Mouse (Mus musculus): ENCODE data around the gene Cygb.
"Not testable (repeated sequence)": the region's sequence is repeated elsewhere in the genome, so short reads cannot be mapped to it uniquely, and the experiment has no call there.

The Cygb gene

DNA sequence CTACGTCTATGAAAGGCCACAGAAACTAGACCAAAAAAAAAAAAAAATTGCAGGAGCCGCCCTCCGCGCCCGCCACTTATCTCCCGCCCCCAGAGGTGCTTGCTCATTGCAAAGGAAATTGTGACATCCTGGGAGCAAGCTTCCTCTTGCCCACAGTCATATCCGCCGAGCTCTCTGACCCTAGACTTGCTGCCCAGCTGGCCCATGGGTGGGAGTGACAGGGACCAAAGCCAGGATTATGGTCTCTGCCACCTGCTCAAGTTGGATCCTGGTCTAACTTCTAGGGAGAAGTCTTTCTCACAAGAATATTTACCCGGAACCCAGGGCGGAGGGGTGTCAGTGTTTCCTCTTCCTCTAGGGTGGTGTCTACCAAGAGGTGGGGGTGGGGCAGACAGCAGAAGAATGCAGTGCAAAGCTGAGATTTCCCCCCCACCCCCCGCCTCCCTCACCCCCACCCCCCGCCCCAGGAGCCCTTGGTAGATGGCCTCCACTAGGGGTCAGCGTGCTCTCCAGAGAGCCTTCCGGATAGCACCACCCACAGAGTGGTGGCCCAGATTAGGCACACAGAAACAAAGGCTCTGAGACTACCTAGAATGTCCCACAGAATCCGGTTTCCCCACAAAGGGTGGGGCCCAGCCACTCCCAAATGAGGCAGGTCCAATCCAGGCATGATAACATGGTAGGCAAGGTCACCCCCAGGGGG, 38.2 kb downstream of the Cygb start:
- no peak for DNase-seq (ENCODE audit: low spot score in 2 of 2)

DNA sequence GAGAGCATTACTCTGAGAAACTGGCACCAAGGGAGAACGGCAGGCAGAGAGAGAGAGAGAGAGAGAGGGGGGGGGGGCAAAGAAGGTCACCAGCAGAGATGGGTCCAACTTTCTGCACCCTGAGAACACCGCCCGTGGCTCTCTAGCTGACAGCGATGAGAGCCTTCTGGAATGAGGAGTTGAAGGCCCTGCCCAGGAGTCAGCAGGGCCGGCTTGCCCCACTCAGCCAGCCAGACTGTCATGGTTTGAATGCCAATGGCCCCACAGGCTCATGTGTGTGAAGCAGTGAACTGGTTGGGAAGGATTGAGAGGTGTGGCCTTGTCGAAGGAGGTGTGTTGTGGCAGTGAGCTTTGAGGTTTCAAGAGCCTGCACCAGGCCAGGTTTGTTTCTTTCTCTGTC, 40.9 kb downstream of the Cygb start:
- DNase-seq (ENCODE audit: low spot score in 2 of 2): no peak

DNA sequence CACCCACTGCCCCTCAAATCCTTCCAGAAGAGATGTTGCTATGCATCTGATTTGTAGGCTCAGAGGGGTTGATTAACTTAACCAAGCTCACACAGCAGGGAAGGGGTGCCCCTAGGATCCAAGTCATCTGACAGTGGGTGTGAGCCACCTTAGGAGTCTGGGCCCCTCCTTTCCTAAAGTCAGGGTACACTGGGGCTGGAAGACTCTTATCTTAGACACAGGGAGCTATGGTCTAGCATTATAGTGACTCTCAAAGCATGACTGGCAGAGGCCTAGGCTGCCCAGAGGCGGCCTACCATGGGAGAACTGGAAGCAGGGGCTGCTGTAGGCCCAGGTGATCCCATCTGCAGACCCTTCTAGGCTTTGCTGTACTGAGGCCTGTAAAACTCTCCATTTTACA, 41.6 kb downstream of the Cygb start:
- DNase-seq (ENCODE audit: low spot score in 2 of 2): no peak

DNA sequence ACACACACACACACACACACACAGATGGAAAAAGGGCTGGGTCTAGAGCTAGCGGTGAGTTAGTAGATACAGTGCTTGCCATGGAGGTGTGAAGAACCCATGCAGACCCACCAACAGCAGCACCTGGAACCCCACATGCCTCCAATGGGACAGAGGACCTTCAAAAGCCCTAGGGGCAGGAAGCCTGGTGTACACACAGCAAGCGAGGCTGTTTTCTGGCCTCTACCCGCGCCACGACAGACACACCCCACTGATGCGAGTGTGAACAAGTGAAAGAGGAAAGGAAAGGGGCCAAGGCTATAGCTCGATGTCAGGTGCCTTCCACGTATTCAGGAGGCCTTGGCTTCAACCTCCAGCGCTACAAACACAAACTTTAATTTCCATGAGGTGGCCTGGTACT, 42.2 kb downstream of the Cygb start:
- no peak for DNase-seq (ENCODE audit: low spot score in 2 of 2)

DNA sequence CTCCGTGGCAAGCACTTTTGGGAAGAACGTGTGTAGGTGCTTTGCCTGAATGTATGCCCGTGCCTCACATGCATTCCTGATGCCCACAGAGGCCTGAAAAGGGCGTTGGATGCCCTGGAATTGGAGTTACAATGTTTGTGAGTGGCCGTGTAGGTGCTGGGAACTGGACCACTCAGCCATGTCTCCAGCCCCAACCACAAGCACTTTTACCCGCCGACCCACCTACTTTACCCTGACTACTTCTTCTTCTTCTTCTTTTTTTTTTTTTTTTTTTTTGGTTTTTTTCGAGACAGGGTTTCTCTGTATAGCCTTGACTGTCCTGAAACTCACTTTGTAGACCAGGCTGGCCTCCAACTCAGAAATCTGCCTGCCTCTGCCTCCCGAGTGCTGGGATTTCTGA, 42.9 kb downstream of the Cygb start:
- DNase-seq (ENCODE audit: low spot score in 2 of 2): not testable (repeated sequence)

DNA sequence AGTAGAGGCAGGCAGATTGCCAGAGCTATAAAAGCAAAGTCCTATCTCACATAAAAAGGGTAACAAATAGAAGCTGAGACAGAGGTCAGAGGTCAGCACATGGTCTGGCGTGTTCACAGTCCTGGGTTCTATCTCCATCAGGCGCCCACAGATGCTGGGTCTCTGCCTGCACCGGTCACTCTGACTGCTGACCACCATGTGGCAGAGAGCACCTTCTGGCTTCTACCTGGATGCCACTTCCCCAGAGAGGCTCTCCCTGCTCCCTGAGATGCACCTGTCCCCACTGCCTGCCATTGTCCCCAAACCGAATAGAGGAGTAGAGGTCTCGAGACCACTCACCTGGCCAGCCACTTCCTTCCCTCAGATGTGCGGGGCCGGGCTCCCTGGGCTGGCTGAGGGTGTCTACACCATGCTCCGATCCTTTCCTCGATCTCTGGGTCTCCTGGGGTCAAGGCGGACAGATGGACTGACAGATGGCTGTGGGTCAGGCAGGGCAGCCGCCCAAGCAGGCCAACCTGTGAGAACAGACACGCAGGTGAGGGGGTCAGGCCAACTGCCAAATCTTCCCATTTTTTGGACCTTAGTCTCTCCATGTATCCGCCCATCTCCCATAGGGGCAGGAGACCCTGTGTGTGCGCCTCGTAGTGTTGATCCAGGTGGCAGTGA, 44.0 kb downstream of the Cygb start:
- DNase-seq (ENCODE audit: low spot score in 2 of 2): no peak

DNA sequence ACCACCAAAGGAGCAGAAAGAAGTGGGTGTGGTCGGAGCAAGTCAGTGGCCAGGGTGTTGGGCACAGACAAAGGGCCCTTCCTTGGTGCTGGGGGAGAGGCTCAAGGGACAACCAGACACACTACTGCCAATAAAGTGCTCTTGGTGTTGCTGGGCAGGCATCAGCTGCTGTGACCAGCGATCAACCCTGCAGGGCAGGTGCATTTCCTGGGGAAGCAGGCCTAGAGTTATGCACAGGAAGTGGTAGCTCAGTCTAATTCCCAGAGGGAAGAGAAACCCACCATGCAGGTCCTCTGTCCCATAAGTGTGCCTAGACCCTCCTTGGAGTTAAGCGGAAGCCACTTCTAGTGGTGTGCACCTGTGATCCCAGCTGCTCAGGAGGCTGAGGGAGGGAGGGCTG, 46.4 kb downstream of the Cygb start:
- no peak for DNase-seq (ENCODE audit: low spot score in 2 of 2)

DNA sequence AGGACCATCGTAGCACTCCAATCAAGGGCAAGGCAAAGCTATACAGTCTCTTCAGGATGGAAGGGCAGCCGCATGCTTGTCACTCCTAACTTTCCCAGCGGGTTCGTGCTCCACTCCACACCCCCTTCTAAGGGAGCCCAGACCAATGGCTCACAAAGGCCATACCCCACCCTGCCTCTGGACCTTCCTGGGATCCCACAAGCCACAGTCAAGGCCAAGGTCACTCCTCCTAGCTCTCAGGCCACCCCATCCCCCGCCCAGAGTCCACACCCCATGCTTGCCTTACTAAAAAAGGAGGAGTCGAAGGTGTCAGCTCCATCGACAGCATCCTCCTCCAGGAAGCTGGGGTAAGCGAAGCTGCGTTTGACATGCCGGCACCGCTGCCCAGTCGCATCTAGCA, 50.0 kb downstream of the Cygb start:
- no peak for DNase-seq (ENCODE audit: low spot score in 2 of 2)

DNA sequence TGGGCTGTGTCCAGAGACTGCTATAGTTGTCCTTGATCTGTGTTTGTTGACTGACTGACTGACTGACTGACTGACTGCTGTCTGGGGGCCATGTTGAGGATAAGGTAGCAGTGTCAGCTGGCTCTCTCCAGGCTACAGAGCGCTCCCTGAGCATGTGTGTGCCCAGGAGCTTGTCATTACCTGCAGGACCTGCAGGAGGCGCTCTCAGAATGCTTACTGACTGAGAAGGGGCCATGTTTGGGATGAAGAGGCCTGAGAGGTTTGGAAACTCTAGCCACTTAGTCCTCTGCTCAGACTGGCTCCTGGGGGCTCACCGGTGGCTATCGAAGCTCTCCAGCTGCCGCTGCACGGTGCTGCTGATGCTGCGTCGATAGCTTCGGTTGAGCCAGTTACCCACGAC, 50.8 kb downstream of the Cygb start:
- no peak for DNase-seq (ENCODE audit: low spot score in 2 of 2)

DNA sequence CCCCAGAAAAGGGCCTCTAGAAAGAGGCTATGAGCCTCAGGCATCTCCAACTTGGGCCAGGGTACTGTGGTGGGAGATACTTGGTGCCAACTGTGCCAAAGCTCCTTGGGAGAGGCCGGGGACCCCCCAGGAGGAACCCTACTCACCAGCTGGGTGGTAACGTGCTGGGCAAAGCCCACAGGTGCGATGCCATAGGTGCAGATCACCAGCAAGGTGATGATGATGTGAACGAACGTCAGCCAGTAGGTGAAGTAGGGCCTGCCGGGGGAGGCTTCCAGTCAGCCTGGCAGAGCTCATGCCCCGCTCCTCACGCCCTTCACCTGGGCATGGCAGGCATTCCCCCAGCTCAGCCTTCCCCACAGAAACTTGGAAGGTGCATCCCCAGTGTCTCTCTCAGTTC, 52.1 kb downstream of the Cygb start:
- DNase-seq (ENCODE audit: low spot score in 2 of 2): no peak

DNA sequence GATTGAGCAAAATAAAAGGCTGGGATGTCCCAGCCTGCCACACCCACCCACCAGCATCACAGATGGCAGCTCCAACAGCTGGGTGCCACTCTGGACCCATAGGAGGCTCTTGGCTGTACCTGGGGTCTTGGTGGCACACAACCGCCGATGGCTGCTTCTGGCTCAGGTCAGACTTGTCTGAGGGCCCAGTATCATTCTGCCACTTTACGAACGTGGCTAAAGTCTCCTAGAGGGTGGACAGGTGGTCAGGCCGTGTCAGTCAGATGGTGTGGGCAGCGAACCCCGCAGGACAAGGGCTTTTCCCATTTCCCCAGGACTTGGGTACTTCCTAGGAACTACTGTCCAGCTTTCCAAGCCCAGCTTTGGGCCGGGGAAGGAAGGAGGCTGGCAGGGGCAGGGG, 52.9 kb downstream of the Cygb start:
- DNase-seq (ENCODE audit: low spot score in 2 of 2): no peak

DNA sequence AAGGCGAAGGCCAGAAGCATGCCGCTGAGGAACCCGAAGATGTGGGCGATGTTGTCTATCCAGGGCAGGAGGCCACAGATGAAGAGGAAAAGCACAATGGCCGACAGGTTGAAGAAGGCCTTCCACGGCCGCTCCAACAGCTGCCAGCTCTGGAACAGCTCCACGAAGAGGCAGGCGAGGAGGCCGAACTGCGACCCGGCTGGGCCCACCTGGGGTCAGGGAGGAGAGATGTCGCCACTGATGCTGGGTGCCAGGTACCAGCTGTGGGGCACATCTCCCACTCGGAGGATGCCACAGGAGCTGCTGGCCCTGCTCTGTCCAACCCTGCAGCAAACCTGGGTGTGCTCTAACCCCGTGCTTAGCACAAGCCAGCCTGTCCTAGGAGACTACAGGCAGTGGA, 54.9 kb downstream of the Cygb start:
- no peak for DNase-seq (ENCODE audit: low spot score in 2 of 2)

DNA sequence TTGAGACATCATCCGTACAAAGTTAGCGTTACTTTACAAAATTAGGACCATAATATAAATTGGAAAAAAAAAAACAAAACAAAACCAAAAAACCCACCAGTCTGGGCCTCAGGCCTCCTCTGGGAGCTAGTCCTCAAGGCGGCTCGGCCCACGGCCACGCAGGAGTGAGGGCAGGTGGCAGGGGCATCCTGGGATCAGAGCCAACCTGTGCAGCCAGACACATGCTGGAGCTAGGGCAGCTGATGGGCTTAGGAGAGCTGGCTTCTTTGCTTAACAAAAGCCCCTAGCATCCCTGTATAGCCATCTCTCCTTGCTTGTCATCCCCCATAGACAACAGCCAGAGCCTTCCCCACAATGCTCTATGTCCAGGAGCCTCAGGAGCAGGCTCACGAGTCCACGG, 55.9 kb downstream of the Cygb start:
- no peak for DNase-seq (ENCODE audit: low spot score in 2 of 2)

DNA sequence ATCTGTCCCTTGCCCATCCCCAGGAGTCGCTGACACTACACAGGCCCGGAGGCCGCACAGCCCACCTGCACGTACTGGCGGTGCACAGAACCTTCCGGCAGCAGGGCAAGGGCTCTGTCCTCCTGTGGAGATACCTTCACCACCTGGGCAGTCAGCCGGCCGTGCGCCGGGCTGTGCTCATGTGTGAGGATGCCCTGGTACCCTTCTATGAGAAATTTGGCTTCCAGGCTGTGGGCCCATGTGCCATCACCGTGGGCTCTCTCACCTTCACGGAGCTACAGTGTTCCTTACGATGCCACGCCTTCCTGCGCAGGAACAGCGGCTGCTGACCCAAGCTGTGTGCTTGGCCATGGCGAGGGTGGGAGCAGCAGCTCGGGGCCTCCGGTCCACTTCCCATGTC, 57.3 kb downstream of the Cygb start:
- no peak for DNase-seq (ENCODE audit: low spot score in 2 of 2)
